Mouse (Mus musculus) cerebellum, postnatal 36 days (tissue): Measurements from ENCODE around the gene Spdya.
"Not testable (repeated sequence)": the region's sequence is repeated elsewhere in the genome, so short reads cannot be mapped to it uniquely, and the experiment has no call there.

ENCODE experiments used
- DNase-seq, 2 experiments: peaks; one replicate each; pipeline ENCODE4 v3.0.0; 2021 to 2022; ENCODE audit warnings: mixed read lengths in 2 of 2

Spdya gene

DNA sequence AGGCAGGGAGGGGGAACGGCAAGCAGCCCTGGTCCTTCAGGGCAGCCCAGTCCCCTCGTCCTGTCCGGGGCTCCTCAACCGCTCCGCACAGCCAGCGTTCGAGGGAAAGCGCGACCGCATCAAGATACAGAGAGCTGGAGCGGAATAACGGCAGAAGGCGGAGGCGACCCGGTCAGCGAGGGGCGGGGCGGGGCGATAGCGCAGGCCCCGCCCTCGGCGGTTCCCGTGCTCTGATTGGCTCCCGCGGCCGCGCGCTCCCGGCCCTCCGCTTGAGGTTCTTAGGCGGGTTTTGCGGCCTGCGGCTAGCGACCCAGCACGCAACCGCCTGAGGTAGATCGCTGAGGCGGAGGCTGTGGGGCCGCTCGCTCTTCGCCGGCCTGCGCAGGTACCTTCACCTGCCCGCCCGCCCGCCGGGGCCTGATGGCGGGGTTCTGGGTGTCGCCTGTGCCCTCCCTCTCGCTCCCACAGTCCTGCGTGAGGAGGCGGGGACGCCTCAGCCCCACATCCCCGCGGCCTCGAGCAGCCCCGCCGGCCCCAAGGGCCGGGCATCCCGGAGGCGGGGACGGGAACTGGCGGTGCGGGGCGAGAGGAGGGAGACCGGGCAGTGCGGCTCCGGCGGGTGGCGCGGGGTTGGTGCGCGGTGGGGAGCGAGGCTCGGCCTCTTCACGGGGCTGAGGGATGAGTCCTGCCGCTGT, at the start of gene Spdya:
Gene Spdya, plus strand, starts transcription at position 305 of the 695 bp plus-strand sequence.
- DNase-seq: peak; percentile 87 to 91

DNA sequence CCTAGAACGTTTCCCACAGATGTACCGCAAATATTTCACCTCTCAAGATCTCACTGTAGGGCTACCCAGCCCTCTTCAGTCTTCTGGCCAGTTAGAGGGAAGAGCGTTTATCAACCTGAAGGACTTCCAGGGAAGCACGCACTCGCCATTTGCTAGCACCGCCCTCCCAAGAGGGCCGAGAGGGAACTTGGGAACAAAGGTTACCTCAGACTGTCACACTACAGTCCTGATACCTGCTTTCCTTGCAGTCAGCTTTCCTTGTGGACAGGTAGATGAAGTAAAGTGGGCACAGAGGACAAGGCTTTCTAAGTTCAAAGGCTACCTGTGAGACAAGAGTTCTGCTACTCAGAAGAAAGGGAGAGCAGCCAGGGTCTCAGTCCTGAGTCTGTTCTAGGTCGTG, 45.0 kb upstream of the Spdya start:
- no peak for DNase-seq

DNA sequence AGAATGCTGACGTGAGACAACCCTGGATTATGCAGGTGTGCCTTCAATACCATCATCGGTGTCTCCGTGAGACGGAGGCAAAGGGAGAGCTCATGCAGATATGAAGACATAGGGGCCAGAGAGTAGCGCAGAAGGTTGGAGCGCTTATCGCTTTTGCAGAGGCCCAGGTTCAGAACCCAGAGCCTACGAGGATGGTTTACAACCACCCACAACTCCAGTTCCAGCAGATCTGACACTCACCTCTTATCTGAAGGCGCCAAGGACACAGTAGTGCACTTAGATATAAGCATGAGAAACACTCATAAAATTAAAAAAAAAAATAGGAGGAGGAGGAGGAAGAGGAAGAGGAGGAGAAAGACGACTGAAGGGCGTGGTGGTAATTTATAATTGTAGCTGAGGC, 41.6 kb upstream of the Spdya start:
- no peak for DNase-seq

DNA sequence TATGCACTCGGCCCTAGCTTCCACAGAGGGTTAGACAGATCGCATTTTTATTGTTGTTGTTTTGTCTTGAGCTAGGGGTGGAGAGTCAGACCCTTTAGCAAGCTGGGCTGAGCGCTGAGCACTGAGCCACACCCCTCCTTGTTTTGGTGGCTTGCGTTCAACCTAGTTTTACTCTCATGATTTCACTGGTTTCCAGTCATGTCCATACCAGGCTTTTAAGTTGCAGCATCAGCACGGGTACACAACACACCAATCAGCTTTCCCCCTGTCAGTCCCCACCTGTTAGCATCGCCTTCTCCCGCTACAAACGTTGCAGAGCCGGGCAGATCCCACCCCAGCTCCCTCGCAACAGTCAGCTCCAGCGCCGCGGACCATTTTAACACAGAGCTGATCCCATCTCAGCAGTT, 25.6 kb upstream of the Spdya start:
- no peak for DNase-seq

DNA sequence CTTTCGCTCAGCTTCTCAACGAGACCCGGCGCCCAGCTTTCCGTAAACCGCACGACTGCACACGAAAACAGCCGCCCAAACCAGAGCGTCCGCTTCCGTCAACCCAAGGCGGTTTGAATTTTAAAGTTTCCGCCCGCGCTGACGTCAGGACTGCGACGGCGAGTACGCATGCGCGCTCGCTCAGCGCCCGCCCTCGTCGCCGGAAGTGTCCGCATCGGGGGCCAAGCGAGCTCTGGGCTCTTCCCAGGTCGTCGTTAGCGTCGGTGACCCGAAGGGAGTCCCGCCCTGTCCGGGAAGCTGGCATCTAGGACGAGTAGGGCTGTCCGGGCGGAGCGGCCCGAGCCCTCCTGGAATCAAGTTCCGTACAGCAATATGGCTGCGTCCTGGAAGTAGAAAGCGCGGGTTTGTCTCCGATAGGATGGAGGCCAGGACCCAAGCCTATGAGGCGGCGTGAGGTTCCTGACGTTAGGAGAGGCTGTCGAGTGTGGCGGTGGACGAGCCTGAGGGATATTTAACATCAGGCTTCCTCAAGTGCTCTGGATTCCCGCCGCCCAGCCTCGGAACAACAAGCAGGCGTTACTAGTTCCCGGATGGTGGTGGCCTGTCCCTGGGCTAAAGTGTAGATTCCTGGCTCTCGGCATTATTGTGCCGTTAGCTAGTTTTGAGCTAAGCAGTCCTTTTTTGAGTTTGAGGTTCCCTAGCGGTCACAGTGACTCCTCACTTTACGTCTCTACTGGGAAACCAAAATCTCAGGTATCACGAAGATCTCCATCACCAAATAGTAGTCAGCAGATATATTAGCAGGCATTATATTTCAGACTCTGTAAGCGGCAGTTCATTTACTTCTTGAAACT, 24.9 kb upstream of the Spdya start, which contains the start of gene Ndc80:
Gene Ndc80, minus strand, starts transcription at position 147 of the 854 bp plus-strand sequence.
- peak; percentile 90 to 93 for DNase-seq

DNA sequence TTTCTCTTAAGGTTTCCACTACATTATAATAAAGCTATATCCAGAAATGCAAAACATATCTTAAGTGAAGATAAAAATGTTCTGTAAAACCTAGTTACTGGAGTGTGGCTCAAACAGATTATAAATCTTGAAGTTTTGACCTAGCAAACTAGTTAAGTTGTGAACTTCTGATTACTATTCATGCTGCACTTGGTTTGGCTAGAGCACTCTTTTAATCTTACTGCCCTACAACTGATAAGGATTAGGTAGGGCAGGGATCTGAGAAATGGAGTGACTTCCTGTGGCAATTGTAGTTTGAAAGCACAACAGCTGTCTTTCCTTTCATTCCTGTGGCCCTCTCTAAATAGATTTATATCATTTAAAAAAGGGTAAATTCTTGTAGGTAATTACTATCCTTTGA, 23.8 kb upstream of the Spdya start:
- DNase-seq: no peak

DNA sequence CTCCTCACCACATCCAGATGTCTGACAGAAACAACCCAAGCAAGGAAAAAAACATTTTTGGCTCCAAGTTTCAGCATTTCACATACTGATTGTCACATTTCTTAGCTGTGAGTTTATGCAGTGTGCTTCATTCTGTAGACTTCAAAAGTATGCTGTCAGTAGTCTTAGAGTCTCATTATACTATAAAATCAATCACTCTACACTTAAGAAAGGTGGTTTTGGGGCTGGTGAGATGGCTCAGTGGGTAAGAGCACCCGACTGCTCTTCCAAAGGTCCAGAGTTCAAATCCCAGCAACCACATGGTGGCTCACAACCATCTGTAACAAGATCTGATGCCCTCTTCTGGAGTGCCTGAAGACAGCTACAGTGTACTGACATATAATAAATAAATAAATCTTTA, 16.3 kb upstream of the Spdya start:
- not testable (repeated sequence) for DNase-seq

DNA sequence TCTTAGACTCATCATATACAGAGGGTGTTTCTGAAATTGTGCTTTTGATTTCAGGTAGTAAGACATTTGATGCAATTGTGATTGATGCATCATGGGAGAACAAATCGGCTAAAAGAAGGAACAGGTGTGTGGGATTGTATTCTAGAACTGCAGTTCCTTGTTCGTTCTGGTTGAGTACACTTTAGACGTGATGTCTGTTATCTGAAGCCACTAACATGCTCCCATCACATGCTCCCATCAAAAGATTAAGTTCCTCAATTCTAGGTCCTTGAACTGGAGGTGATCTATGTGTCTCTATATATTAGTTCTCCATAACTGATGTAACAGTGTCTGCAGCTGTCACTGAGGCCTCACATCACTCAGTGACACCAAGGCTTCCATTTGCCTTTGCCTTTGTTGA, 14.7 kb upstream of the Spdya start:
- no peak for DNase-seq

DNA sequence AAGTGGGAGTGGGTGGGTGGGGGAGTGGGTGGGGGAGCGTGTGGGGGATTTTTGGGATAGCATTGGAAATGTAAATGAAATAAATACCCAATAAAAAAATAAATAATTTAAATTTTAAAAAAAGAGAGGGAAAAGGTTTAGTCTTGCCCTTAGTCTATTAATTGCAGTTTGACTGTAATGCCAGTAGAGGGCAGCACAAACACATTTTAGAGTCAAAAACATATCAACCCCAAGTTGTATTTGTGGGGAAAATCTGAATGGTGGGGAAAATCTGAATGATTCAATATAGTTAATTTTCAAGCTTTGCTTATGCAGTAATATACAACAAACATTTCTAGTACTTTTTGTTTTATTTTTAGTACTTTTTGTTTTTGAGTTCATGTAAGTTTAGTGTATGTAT, 3.3 kb upstream of the Spdya start:
- DNase-seq: no peak

DNA sequence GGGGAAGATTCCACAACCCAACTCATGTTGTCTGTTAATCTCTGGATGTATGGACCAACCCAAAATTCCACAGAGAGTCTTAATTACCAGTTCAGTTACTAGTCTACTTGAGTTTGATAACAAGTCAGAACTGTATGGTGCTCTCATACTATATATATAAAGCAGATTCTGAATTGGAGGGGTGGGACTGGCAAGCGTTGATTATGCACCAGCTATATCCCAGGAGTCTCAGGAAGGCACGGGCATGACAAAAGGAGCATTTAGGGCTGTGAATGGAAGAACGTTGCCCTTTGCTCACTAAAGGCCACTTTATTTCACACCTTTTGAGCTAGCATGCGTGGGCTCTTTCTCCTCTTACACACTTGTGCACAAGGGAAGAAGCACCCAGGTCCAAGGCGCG, 511 bp upstream of the Spdya start:
- no peak for DNase-seq

DNA sequence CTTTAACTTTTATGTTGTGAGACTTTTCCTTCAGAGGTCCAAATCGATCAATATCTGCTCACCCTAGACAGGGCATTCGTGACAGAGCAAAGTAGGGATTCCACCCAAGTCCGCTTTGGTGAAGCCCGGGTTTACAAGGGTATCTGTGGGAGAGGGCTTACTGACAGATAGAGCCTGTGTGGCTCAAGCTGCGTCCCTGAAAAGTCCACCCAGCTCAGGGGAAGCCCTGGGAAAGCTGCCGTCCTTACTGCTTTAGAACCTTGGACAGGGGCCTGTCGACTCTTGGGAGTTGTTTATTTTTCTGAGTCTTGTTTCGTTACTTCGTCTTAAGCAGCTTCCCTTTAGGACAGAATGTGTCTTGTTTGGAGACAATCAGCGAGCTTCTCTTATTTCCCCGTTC, 1.0 kb downstream of the Spdya start:
- peak in 1 of 2 experiments; percentile 14 for DNase-seq

DNA sequence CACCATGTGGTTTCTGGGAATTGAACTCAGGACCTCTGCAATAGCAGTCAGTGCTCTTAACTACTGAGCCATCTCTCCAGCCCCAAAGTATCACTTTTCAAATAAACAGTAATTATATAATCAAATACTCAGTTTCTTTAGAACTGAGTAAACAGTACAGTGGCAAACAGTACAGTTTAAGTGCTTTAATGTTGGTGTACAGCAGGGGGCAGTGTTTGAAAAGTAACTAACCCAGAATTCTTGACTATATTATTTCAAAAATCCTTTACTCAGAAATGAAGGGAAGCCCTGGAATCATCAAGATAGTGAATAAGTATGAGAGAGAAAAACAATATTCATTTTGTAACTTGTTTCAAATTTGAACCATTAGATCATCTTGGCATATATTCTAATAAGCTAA, 9.8 kb downstream of the Spdya start:
- peak; percentile 4 to 42 for DNase-seq

DNA sequence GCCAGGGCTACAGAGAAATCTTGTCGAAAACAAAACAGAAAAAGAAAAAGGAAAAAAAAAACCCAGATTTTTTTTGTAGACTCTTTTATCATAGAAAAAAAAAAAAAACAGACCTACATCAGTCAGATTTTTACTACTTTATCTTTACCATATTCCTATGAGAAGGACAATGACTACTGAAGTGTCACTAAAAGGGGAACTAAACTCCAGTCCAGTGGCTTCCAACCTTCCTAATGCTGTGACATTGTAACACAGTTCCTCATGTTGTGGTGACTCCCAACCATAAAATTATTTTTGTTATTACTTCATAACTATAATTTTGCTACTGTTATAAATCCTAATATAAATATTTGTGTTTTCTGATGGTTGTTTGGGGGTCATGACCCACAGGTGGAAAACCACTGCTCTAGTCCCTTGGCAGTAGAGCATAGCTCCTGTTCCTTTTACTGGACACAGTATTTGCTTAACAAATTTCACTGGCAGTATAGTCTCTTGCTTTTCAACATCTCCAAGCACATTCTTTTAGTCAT, 27.4 kb downstream of the Spdya start:
- DNase-seq: no peak

DNA sequence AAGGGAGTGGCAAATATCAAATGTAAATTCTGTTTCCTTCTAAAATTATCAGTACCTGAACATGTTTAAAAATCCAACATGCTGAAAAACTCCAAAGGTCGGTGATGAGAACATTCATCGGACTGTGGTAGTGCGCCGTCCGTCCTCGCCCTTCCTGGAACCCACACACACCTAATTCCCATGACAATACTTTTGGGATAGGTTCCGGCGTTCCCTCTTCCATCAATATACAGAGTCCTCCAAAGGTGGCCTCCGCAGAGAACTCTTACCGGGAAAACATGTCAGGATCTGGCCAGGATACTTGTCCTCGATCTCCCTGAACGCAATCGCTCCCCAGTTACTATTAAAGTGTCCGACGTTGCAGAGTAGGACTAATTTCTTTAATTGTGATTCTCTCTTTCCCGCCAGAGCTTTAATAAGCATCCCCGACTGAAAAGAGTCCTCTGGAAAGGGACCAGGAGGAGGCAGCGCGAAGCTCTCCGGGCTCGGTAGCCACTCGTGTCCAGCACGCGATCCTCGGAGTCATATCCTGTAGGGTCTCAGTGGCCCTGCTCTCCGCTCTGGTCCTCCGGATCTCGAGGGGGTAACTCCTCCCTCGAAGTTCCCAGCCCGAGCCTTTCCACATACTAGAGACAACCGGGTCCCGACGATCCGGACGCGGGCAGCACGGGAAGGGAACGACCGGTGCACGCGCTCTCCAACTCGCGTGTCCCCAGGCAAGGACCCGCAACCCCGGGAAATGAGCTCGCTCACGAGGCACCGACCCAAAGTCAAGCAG, 46.2 kb downstream of the Spdya start:
- DNase-seq: no peak

DNA sequence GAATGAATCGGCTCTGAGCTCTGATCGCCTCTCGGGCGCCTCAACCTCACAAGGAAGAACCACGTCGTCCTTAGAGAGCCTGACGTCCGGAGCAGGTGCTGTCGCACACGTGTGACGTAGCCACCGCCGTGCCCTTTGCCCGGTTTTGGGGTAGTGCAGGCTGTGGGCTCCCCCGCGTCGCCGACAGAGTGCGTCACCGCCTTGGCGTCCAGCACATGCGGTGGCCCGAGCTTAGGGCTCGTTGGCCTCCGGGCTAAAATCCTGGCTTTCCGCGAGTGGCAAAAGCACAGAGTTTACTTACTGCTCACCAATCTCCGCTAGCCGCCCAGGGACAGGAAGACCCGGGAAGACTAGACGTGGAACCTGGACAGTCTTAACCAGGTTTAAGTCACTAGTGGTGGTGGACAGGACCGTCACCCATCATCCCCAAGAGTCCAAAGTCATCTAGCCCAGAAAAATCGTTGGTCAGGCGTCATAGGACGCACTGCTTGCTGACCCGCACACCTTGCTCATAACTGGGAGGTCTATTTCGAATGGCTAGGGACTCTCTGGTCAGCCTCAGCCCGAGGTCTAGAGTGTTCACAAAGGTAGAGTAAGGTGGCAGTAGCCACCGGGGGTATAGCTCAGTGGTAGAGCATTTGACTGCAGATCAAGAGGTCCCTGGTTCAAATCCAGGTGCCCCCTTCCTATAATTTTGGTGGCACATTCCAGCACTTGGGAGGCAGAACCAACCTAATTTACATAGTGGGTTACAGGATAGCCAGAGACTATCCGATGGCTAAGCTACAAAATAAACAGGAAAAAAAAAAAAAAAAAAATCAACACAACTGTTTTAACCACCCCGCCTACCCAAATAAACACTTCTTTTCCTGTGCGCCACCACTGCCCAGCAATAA, 47.0 kb downstream of the Spdya start:
- DNase-seq: peak; percentile 91 to 94

DNA sequence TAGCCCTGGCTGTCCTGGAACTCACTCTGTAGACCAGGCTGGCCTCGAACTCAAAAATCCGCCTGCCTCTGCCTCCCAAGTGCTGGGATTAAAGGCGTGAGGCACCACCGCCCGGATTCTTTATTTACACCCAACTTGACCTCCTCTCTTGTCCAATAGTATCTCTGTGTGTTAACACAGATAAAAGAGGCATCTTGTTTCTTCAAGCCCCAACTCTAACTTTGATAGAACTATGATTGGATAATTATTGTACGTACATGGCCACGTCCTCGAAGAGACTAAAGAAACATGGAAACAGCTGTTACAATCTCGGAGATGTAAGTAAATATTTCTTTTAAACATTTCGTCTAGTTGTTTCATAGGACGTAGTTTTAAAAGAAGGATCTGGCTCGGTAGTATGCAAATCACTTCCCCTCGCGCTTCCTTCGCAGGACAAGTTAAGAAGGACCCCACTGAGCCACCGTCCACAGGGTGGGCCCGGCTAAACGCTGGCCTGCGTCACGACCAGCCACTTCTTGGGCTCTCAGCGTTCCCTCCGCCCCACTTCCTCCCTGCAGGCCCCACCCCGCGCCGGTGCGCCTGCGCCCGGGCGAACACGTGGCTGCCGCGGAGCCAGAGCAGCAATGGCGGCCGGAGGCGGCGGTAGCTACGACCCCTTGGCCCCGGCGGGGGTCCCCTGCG, 63.9 kb downstream of the Spdya start, which contains the start of gene Wdr43:
Gene Wdr43, plus strand, starts transcription at position 258 of the 681 bp plus-strand sequence.
- DNase-seq: peak; percentile 92 to 97

DNA sequence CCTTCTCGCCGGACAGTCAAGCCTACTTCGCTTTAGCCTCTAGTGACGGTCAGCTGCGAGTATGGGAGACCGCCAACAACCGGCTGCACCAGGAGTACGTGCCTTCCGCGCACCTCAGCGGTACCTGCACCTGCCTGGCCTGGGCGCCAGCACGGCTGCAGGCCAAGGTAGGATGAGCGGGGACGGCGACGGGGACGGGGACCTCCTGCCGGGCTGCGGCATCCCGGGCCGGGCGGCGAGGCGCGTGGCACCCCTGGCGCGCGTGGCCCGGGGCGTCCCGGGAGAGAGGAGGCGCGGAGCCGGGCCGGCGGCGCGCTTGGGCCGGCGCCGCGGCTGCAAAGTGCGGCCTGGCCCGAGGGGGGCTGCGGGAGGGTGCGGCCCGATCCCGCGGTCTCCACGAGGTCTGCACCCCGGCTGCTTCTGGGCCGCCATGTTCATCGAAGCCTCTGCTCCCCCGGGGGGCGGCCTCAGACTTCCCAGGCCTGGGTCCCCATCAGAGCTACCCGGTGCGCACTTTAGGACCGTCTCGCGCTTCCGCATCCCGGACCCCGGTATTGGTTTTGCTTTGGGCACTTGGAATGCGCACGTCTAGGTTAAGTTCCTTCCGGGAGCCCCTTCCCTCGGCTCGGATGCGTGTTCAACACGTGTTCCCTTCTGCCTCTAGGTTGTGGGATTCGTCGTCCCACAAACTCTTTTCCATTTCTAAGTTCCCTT, 64.6 kb downstream of the Spdya start:
- DNase-seq: peak in 1 of 2 experiments; percentile 37

DNA sequence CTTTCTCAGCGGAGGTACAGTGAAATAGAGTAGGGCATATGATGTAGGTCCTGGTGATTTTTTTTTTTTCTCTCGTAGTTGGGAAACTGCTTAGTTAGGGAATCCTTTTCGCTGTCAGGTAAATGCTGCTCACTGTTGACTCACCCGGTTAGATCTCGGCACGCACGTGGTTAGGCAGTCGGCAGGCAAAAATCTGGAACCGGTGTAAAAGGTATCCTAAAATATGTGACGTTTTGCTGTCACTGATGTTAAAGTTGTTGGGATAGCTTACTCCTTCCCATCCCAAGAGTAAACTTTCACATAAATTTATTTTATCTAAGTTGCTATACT, 65.1 kb downstream of the Spdya start:
- no peak for DNase-seq

DNA sequence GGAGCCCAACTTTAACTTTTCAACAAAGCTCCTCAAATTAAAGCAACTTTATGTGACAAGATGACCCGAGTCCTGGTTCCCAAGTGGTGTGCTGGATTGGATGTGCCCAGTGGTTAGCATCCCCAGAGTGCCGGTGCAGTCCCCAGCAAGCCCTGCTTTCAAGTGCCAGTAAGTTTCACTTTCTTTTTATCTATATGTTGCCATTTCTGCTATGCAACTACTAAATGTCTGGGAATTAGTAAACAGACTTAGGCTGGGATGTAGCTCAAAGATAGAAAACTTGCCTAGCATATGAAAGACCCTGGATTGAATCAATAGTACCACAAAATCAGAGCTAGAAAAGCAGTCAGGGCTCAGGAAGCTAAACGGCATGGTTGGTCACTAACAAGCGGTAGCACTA, 66.1 kb downstream of the Spdya start:
- DNase-seq: no peak

DNA sequence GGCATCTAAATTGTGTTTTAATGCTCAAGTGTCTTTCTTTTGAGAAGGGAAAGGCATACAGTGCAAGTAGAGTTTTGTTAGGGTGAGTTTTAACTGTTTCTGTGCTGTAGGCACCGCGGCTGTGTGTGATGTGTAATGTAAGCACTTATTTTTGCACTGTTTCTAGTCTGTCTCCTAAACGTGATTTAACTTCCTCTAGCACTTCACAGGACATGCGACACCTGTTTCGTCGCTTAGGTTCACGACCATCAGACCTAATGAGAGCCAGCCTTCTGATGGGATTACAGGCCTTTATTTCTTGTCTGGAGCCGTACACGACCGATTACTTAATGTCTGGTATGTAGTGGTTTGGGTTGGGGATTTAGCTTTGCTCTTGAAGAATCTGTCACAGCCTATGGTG, 79.9 kb downstream of the Spdya start:
- no peak for DNase-seq

DNA sequence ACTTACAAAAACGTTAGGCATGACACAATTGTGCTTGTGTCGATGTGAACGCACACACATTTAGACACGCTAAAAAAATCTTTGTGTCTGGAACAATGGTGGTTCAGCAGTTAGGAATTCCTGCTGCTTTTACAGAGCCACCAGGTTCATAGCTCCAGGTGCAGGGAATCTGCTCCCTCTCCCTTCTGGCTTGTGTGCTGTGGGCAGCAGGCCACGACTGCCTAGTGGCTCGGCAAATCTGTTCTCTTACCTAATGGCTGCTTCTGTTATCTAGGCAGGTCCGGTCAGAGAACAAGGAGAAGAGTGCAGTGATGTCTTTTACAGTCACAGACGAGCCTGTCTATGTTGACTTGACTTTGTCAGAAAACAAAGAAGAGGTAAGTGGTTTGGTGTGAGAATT, 81.5 kb downstream of the Spdya start:
- DNase-seq: peak; percentile 58 to 70
